Mouse (Mus musculus) embryonic stem cell, embryonic (primary cell): ENCODE measurements around the gene Gm20388.

Source experiments
- CTCF ChIA-PET, 4 experiments: fragments of 300-600 bp in 2 of 4; fragments of 350-600 bp in 2 of 4; sonication (Branson Sonifier 250); formaldehyde crosslinking; loops; one replicate each; lab custom pipeline; 2022; ENCODE audit warnings: inconsistent platforms in 2 of 4; lab: Charles Lee
- POLR2A ChIA-PET, 4 experiments: fragments of 300-600 bp in 2 of 4; fragments of 350-600 bp in 2 of 4; sonication (Branson Sonifier 250); formaldehyde crosslinking; loops; one replicate each; lab custom pipeline; 2022; ENCODE audit warnings: antibody characterized with exemption in 4 of 4, inconsistent platforms in 1 of 4; lab: Charles Lee

Gene Gm20388

DNA sequence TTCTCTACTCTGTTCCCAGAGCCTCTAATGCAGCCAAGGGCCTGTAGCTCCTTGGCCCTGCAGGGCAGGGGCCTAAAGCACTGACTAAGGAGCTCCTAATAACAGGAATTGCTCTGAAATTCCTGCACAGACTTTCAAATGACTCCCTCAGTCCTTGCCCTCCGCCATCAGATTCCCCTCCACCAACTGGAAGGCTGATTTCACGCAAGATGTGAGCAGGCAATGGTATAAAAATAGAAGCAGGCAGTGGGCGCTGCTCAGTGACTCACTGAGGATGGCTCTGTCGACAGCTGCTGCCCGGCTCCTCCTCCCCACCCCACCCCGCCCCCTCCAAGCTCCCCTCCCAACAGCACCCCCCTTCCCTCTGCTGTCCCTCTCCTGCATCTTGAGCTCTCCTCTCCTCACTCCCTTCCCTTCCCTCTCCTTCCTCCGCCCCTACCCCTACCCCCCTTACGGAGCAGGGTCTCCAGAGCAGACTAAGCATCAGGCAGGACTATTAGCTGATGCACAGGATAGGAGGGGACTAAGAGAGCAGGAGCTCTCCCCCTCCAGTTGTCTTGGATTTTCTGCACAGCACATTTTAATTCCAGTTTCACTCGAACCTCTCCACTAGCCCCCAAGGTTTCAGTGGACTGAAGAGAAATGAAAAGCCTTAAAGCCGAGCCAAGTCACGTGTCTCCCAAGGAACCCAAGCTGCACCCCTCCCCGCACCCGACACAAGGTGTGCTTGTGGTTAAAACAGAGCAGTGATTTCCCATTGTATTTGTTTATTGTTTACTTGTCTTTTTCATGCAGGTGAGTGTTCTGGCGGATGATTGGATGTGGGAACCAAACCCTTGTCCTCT lies 3974.3 kb downstream of the Gm20388 start:
- ChIA-PET CTCF (interaction anchor here in 3 of 4 experiments (0.6 to 1.4 kb wide), 10 partner anchors 12 to 467 kb away, joined by 3 to 5 read pairs (median 3); no protein-coding TSS in a partner anchor), POLR2A (interaction anchor here in 1 of 4 experiments (0.5 to 1.5 kb wide), 8 partner anchors 8 to 949 kb away, joined by 3 to 6 read pairs (median 3); no protein-coding TSS in a partner anchor)

DNA sequence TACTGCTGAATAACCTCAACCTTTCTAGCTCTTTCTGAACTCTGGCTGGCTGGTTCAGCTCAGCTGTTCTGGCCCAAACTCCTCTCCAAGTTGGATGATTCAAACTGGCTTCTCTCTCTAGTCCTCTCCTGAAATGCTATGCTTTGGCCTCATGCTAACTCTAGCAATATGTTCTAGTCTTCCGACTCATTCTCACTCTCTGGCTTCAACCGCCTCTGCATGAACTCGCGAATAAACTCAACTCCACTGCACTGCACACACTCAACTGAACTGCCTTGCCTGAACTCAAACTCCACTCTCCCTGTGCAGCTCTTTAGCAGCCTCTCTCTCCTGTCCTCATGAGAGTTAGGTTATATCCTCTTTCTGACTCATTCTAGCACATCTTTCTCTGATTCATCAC lies 3976.5 kb downstream of the Gm20388 start:
- ChIA-PET POLR2A (no interaction called here), CTCF (interaction anchor here in 1 of 4 experiments (0.6 kb wide), 1 partner anchor 52 kb away, joined by 3 read pairs; no protein-coding TSS in a partner anchor)

DNA sequence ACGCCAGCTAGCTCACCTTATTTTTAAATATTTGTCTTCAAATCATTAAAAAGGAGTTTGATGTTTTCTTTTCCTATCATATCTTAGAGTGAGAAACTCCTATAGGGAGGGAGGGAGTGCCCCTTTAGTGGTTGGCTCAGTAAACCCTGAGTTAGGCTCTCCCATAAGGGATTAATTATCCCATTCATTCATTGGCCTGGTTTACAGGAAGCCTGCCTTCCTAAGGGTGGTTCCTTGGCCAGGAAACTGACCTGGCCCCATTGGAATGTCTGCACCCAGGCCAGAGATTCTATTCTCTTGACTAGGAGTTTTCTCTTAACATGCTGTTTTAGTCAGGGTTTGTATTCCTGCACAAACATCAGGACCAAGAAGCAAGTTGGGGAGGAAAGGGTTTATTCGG lies 3977.3 kb downstream of the Gm20388 start:
- POLR2A ChIA-PET, result no interaction called here

DNA sequence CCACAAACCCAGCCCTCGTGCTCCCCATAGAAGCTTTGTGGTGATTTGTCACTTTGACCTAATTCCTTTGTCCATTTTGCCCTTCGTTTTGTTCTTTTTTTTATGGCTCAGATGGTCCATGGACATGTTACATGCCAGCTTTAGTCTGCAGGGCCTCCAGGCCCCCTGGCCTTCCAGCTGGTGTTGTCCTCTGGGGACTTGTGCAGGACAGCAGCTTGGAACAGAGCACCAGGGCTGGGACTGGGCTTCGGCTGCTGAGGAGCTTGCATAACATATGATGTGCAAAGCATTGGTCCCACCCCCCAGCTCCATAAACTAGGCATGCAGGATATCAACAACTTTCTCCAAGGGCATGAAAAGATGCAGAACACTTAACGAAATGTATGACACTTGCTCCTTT lies 3979.2 kb downstream of the Gm20388 start:
- POLR2A ChIA-PET, result interaction anchor here in 1 of 4 experiments (1.7 to 1.9 kb wide), 2 partner anchors 11 to 30 kb away, joined by 3 to 4 read pairs; partner anchors contain the start of gene Ccsap
- CTCF ChIA-PET, result interaction anchor here in 3 of 4 experiments (0.6 to 0.8 kb wide), 4 partner anchors 44 to 532 kb away, joined by 3 to 4 read pairs (median 3); no protein-coding TSS in a partner anchor

More for the DNA sequence above, 3977.3 kb downstream of the Gm20388 start:
- CTCF ChIA-PET, result no interaction called here

DNA sequence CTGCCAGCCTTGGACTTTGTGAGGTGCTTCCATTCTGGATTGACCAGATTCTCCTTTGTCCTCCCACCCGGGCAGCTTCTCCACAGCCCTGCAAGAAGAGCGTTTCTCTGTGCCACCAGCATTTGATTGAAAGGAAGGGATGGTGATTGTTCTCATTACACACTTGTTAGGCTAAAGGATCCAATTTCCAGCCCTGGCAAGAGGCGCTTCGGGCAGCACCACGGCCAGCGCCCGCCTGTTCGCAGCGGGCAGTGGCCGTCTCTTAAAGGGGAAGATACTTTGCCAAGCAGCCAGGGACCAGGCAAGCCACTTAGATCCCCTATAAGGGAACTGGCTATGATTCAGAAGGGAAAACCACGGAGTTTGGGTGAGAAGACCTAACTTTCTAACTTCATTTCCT lies 3980.6 kb downstream of the Gm20388 start:
- POLR2A ChIA-PET, result interaction anchor here in 1 of 4 experiments (1.7 kb wide), 1 partner anchor 31 kb away, joined by 3 read pairs; the partner anchor contains the start of gene Ccsap
- CTCF ChIA-PET, result no interaction called here

DNA sequence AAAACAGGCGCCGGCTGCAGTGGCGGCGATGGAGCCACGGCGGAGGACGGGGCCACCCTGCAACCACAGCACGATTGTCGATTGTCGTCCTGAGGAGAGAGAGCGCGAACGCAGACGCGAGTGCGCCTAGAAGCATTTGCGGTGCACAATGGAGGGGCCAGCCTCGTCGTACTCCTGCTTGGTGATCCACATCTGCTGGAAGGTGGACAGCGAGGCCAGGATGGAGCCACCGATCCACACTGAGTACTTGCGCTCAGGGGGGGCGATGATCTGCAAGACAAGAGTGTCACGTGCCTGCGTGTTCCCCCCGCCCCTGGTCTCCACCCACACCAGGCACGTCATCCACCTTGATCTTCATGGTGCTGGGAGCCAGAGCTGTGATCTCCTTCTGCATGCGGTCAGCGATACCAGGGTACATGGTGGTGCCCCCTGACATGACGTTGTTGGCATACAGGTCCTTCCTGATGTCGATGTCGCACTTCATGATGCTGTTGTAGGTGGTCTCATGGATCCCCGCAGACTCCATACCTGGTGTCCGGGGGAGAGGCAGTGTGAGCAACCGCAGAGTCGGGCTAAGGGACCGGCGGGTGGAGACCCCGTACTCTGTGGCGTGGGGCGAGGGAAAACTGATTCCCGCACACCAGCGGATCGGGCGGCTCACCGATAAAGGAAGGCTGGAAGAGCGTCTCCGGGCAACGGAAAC lies 3981.4 kb downstream of the Gm20388 start:
- CTCF ChIA-PET, result interaction anchor here in 1 of 4 experiments (0.6 kb wide), 1 partner anchor 13 kb away, joined by 4 read pairs; no protein-coding TSS in a partner anchor
- POLR2A ChIA-PET, result no interaction called here

DNA sequence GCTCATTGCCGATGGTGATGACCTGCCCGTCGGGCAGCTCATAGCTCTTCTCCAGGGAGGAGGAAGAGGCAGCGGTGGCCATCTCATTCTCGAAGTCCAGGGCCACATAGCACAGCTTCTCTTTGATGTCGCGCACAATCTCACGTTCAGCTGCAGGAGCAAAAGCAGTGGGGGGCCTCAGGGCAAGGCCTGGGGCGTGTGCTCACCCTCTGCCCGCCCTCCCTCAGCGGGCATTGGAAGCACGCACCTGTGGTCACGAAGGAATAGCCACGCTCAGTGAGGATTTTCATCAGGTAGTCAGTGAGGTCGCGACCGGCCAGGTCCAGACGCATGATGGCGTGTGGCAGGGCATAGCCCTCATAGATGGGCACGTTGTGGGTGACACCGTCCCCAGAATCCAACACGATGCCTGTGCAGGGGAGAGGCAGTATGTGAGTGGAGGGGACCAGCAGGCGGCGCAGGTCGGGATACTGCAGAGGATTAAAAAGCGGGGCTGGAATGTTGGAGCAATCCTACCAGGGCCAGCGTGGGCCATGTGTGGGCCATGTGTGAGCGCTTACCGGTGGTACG lies 3982.0 kb downstream of the Gm20388 start:
- ChIA-PET CTCF (interaction anchor here in 1 of 4 experiments (0.6 kb wide), 1 partner anchor 14 kb away, joined by 4 read pairs; no protein-coding TSS in a partner anchor), POLR2A (interaction anchor here in 1 of 4 experiments (1.3 kb wide), 1 partner anchor 8 kb away, joined by 3 read pairs; no protein-coding TSS in a partner anchor)

DNA sequence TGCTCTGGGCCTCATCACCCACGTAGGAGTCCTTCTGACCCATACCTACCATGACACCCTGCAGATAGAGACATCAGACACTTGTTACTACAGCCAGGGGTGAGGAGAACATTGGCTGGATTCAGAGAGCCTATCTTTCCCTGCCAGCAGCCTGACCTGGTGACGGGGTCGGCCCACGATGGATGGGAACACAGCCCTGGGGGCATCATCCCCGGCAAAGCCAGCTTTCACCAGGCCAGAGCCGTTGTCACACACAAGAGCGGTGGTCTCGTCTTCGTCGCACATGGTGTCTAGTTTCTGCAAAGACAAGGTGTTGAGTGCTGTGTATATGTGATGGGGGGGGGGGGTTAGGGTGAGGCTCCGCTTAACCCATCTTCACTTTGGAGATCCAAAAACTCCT lies 3982.8 kb downstream of the Gm20388 start:
- CTCF ChIA-PET, result interaction anchor here in 2 of 4 experiments (1.1 to 2.0 kb wide), 4 partner anchors 31 to 457 kb away, joined by 3 to 8 read pairs (median 4); no protein-coding TSS in a partner anchor
- POLR2A ChIA-PET, result interaction anchor here in 2 of 4 experiments (0.6 to 1.5 kb wide), 3 partner anchors 9 to 98 kb away, joined by 3 to 7 read pairs (median 3); no protein-coding TSS in a partner anchor

DNA sequence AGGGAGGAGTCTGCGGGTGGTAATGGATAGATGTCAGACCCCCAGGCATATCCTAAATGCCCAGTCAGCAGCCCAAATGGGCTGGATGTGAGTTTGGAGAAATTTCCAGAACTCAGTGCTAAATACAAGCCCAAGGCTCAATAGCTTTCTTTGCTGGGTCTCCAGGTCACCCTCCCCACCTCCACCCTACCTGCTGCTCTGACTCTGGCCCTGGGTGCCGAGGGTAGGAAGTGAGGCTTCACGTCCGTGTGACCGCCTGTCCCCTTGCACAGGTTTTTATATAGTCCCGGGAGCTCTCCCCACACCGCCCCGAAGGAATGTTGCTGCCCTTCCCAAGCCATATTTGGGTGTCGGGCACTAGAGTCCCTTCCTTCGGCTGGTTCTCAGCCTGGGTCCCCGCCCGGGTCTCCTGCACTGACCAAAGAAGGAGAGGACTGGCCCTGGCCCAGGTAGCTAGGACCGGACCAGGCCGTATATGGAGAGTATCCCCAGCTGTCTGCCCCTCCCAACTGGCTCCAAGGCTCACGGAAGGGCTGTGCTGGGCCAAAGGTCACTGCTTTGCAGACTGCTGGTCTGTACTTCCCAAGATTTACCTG lies 3984.0 kb downstream of the Gm20388 start, which contains the start of gene Acta1:
Gene Acta1, minus strand, starts transcription at position 250 of the 596 bp plus-strand sequence.
- ChIA-PET CTCF (interaction anchor here in 3 of 4 experiments (0.6 to 2.0 kb wide), 6 partner anchors 22 to 455 kb away, joined by 3 to 8 read pairs (median 4); no protein-coding TSS in a partner anchor), POLR2A (interaction anchor here in 3 of 4 experiments (0.6 to 1.5 kb wide), 5 partner anchors 12 to 662 kb away, joined by 3 read pairs; no protein-coding TSS in a partner anchor)

DNA sequence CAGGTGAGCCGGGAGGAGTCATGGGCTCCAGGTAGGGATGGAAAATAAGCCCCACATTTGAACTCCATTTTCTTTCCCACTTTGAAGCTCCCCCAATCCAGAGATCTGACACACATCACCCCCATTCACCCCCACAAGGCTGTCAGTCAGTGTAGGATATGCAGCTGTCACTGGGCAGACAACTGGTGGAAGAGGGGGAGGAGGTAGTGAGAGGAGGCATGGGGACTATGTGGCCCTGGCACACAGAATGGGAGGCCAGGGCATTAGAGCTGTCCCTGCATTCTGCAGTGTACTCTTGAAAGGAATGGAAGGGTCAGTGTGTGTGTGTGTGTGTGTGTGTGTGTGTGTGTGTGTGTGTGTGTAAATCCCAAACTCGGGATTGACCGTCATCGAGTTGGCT lies 3984.6 kb downstream of the Gm20388 start:
- POLR2A ChIA-PET, result interaction anchor here in 1 of 4 experiments (1.0 to 1.5 kb wide), 5 partner anchors 10 to 114 kb away, joined by 3 to 6 read pairs (median 3); no protein-coding TSS in a partner anchor
- CTCF ChIA-PET, result interaction anchor here in 2 of 4 experiments (0.6 to 2.0 kb wide), 6 partner anchors 22 to 1911 kb away, joined by 3 to 8 read pairs (median 4); no protein-coding TSS in a partner anchor

DNA sequence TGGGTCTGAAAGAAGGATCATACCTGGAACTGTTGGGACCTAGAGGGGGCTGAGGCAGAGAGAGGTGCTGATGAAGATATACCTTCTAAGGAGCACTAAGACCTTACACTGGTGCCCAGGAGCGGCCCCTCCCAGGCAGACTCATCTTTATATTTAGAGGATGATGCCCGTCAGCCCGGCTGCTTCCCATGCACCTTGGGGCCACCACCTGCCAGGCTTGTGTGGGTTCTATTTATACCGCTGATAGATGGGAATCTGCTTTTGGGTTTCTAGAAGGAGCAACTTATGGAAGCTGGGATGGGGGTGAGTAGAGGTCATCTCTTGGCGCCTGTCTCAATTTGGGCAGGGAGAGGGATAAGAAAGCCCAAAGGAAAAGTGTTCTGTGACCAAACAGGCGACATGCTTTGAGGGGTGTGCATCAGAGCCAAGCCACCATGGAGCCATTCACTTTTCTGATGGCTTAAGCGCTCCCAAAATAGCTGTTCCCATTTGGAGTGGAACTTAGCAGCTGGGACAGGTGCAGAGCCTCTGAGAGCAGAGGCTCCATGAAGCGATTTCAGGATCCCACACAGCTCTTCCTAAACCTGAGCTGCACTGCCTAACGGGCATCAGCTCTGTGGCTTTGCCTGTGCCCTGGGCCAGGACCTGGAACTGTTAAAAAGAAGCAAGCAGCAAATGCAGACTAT lies 3985.2 kb downstream of the Gm20388 start:
- ChIA-PET CTCF (interaction anchor here in 2 of 4 experiments (0.6 to 2.0 kb wide), 9 partner anchors 29 to 1911 kb away, joined by 3 to 14 read pairs (median 3); no protein-coding TSS in a partner anchor), POLR2A (interaction anchor here in 3 of 4 experiments (0.8 to 1.3 kb wide), 8 partner anchors 9 to 115 kb away, joined by 3 to 6 read pairs (median 3); no protein-coding TSS in a partner anchor)

DNA sequence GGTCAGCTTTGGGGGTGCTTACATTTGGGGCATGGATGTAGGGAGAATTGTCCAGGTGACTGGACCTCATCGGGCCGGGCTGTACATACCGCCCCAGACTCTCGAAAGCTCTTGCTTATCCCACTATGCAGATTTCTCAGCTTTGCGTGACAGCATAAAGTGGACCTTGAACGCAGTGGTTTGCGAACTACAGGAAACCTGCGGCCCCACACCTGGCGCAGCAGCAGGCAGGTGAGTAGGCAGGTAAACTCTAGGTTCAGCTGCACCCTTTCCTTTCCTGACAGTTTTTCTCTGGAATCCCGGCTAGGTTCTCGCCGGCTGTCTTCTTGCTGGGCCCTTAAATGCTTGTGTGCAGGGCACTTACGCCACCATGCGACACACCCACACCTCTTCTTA lies 3985.7 kb downstream of the Gm20388 start:
- POLR2A ChIA-PET, result interaction anchor here in 3 of 4 experiments (0.8 to 1.2 kb wide), 9 partner anchors 9 to 115 kb away, joined by 3 to 6 read pairs (median 3); no protein-coding TSS in a partner anchor
- CTCF ChIA-PET, result interaction anchor here in 3 of 4 experiments (0.6 to 2.3 kb wide), 9 partner anchors 29 to 252 kb away, joined by 3 to 14 read pairs (median 4); no protein-coding TSS in a partner anchor

DNA sequence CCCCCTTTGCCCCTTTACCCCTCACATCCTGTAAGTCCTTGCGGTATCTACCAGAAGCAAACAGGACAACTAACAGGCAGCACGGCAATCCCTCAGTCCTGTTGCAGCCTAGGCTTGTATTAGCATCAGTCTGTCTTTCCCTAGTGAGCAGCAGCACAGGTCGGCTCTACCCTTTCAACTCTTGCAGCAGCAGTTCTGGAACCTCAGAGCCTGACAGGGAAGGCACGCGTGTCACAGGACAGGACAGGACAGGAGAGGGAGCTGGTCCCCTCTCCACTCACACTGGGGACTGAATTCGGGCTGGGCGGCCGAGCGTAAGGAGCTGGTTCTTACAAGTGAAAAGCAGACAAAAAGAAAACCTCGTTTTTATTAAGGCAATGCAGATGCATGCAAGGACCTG lies 3986.1 kb downstream of the Gm20388 start:
- POLR2A ChIA-PET, result interaction anchor here in 3 of 4 experiments (0.8 to 1.2 kb wide), 8 partner anchors 8 to 61 kb away, joined by 3 to 4 read pairs (median 3); no protein-coding TSS in a partner anchor
- CTCF ChIA-PET, result interaction anchor here in 3 of 4 experiments (0.6 to 2.3 kb wide), 7 partner anchors 28 to 253 kb away, joined by 3 to 14 read pairs (median 4); no protein-coding TSS in a partner anchor

DNA sequence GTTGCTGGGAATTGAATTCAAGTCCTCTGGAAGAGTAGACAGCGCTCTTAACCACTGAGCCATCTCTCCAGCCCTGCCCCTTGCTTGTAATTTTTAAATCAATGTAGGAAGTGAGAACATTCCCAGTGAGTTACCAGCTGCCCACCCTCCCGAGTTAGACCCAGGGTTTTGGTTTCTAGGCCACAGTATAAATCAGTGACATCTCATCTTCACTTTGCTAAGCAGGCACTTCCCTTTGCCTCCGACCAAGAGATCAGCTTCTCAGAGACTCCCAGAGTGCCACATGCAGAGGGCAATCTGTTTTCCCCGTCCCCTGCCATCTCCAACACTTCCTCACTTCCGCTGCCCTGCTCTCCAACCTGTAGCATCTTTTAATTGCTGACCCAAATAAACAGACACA lies 3987.9 kb downstream of the Gm20388 start:
- ChIA-PET CTCF (interaction anchor here in 1 of 4 experiments (2.3 kb wide), 1 partner anchor 26 kb away, joined by 9 read pairs; no protein-coding TSS in a partner anchor), POLR2A (no interaction called here)

DNA sequence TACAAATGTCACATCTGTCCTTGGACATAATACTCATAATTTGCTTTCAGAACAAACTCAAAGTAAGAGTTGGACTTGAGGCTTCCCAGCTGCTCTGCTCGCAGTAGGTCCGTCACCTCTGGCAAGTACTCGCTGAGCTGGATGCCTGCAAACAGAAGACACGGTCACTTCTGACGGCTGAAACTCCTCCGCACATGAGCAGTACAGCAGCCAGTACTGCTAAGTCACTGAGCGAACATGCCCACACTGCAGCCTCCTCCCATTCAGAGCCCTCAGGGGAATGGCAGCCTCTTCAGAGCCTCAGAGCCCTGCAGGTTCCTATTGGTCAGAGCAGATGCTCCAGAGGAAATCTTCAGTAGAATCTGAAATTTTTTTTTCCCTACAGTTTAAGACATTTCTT lies 3988.7 kb downstream of the Gm20388 start:
- POLR2A ChIA-PET, result no interaction called here
- CTCF ChIA-PET, result no interaction called here

DNA sequence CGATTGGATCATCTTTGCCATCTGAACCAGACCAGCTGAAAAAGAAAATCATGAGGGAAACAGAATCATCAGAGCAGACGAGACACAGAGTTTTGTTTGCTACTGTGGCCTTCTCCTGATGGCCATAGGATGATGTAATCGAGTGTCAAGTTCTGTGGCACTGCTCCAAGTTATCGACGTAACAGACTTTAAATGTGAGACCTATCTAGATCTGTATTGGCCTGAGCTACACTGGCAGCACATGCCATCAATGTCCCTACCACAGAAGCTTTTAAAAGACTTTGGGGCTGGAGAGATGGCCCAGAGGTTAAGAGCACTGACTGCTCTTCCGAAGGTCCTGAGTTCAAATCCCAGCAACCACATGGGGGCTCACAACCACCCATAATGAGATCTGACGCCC lies 3992.0 kb downstream of the Gm20388 start:
- CTCF ChIA-PET, result interaction anchor here in 3 of 4 experiments (0.6 to 1.1 kb wide), 4 partner anchors 22 to 80 kb away, joined by 3 to 5 read pairs (median 4); no protein-coding TSS in a partner anchor
- POLR2A ChIA-PET, result interaction anchor here in 1 of 4 experiments (1.0 kb wide), 1 partner anchor 53 kb away, joined by 3 read pairs; no protein-coding TSS in a partner anchor
